Mouse (Mus musculus): ENCODE measurements around the gene Elovl7. TPM values are rescaled to one million over a fixed set of nuclear protein-coding genes. Genes with fewer than 3 reads are reported as not detected.

Gene Elovl7
- polyA plus RNA-seq, 1 experiment: 0.27 TPM

- Histone ChIP-seq H3K4me3 (ENCODE audit: insufficient read depth, low read length) (no peak overlapping the region), H3K27ac (ENCODE audit: insufficient read depth, low read depth, low read length) (no peak overlapping the region), H3K4me1 (ENCODE audit: control insufficient read depth, insufficient read depth, low read length) (no peaks in the 10 kb centered on the region)
- TF ChIP-seq CTCF (IDR thresholded peaks at IDR 0.05; ENCODE audit: low read depth, low read length): no peak
- TF ChIP-seq POLR2A (IDR thresholded peaks at IDR 0.05; ENCODE audit: borderline replicate concordance, low read depth, low read length): no peak
Measured at GRCm38 (mm10) chr13:108229634-108230330, 15.6 kb downstream of the Elovl7 start.

DNA sequence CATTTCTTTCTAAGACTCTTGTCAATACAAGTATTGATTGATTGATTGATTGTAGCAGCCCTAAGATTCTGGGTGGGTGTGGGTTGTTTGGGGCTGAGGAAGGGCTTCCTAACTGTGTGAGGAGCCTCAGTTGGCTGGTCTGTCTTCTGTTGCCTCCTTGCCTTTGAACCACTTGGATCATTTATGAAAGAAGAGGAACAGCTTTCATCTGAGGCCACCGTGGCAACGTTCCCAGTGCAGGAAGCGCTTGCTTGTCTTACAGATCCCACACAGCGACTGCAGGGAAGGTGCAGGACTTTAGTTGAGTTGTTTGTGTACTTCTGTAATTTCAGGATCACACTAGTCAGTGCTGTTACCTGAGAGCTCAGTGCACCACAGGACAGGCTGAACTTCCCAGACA is 25.8 kb downstream of the Elovl7 start:
- Histone ChIP-seq H3K27ac (ENCODE audit: insufficient read depth, low read depth, low read length) (no peak overlapping the region), H3K4me1 (ENCODE audit: control insufficient read depth, insufficient read depth, low read length) (no peaks in the 10 kb centered on the region), H3K4me3 (ENCODE audit: insufficient read depth, low read length) (no peak overlapping the region)
- no peak for TF ChIP-seq POLR2A (IDR thresholded peaks at IDR 0.05; ENCODE audit: borderline replicate concordance, low read depth, low read length)

- TF ChIP-seq POLR2A (IDR thresholded peaks at IDR 0.05; ENCODE audit: borderline replicate concordance, low read depth, low read length): no peak
- TF ChIP-seq CTCF (IDR thresholded peaks at IDR 0.05; ENCODE audit: low read depth, low read length): no peak
- Histone ChIP-seq H3K4me3 (ENCODE audit: insufficient read depth, low read length) (no peak overlapping the region), H3K27ac (ENCODE audit: insufficient read depth, low read depth, low read length) (no peak overlapping the region), H3K4me1 (ENCODE audit: control insufficient read depth, insufficient read depth, low read length) (no peaks in the 10 kb centered on the region)
Measured at GRCm38 (mm10) chr13:108241715-108242114, 27.5 kb downstream of the Elovl7 start.

GRCm38 (mm10) chr13:108245086-108245697 is 31.0 kb downstream of the Elovl7 start:
- no peaks in the 10 kb centered on the region for H3K4me1 ChIP-seq (ENCODE audit: control insufficient read depth, insufficient read depth, low read length)
- TF ChIP-seq CTCF (IDR thresholded peaks at IDR 0.05; ENCODE audit: low read depth, low read length): no peak
- TF ChIP-seq POLR2A (IDR thresholded peaks at IDR 0.05; ENCODE audit: borderline replicate concordance, low read depth, low read length): no peak

DNA sequence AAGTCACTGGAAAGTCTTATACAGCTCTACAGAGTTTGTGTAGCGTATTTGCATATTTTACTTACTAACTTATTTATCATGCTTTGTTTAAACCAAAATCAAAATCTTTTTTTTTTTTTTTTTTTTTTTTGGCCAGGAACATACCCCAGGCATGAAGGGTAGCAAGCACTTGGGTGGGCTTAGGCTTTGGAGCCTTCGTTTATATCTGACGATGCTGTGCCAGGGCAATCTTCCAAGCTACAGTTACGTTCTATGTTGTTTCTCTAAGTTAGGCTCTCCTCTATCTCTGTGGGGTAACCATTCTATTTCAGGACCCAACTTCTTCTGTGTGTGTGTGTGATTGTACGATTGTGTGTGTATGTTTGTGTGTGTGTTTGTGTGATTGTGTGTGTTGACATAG is 36.9 kb downstream of the Elovl7 start:
- TF ChIP-seq CTCF (IDR thresholded peaks at IDR 0.05; ENCODE audit: low read depth, low read length): no peak
- TF ChIP-seq POLR2A (IDR thresholded peaks at IDR 0.05; ENCODE audit: borderline replicate concordance, low read depth, low read length): no peak
- H3K4me1 ChIP-seq (ENCODE audit: control insufficient read depth, insufficient read depth, low read length): no peaks in the 10 kb centered on the region
- no peak overlapping the region for H3K27ac ChIP-seq (ENCODE audit: insufficient read depth, low read depth, low read length)
- no peak overlapping the region for H3K4me3 ChIP-seq (ENCODE audit: insufficient read depth, low read length)

More at GRCm38 (mm10) chr13:108245086-108245697, 31.0 kb downstream of the Elovl7 start:
- H3K27ac ChIP-seq (ENCODE audit: insufficient read depth, low read depth, low read length): no peak overlapping the region
- no peak overlapping the region for H3K4me3 ChIP-seq (ENCODE audit: insufficient read depth, low read length)

DNA sequence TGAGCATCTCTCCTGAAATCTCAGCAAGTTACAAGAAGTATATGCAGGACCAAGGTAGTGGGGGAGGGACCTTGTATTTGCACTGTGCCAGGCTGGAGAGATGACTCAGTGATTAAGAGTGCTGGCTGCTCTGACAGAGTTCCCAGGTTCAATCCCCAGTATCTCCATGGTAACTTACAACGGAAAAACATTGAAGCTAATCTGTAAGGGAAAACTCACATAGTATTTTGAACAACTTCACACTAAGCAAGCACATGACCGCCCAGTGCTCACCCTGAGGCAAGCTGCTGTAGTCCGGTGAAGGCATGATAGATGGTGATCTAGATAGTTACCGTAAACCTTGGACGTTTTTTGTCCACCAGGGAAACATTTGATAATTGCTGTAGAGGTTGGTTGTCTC is 39.8 kb downstream of the Elovl7 start:
- H3K4me1 ChIP-seq (ENCODE audit: control insufficient read depth, insufficient read depth, low read length): no peaks in the 10 kb centered on the region
- no peak for TF ChIP-seq CTCF (IDR thresholded peaks at IDR 0.05; ENCODE audit: low read depth, low read length)
- no peak for TF ChIP-seq POLR2A (IDR thresholded peaks at IDR 0.05; ENCODE audit: borderline replicate concordance, low read depth, low read length)
- H3K27ac ChIP-seq (ENCODE audit: insufficient read depth, low read depth, low read length): no peak overlapping the region
- H3K4me3 ChIP-seq (ENCODE audit: insufficient read depth, low read length): no peak overlapping the region

DNA sequence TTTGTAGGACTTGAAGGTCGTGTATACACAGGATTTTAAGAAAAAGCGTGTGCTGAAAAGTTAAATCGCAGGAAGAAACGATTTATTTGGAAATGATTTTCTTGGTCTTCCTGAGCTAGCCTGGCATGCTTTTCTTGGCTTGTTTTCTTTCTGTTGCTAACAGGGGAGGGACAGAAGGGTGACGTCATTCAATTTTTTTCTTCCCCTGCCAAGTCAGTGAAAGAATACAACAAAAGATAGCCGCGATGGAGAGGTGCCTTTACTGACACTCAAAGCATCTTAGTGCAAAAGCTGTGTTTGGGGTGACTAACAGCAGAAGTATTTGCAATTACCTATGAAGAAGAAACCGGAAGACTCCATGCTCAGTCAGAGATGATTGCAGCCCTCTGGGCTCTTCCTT is 48.8 kb downstream of the Elovl7 start:
- peaks cover 8% of the 10 kb centered on the region for H3K4me1 ChIP-seq (ENCODE audit: control insufficient read depth, insufficient read depth, low read length)
- TF ChIP-seq CTCF (IDR thresholded peaks at IDR 0.05; ENCODE audit: low read depth, low read length): no peak
- no peak for TF ChIP-seq POLR2A (IDR thresholded peaks at IDR 0.05; ENCODE audit: borderline replicate concordance, low read depth, low read length)
- no peak overlapping the region for H3K27ac ChIP-seq (ENCODE audit: insufficient read depth, low read depth, low read length)
- no peak overlapping the region for H3K4me3 ChIP-seq (ENCODE audit: insufficient read depth, low read length)

- no peak for TF ChIP-seq CTCF (IDR thresholded peaks at IDR 0.05; ENCODE audit: low read depth, low read length)
- no peak for TF ChIP-seq POLR2A (IDR thresholded peaks at IDR 0.05; ENCODE audit: borderline replicate concordance, low read depth, low read length)
- H3K4me1 ChIP-seq (ENCODE audit: control insufficient read depth, insufficient read depth, low read length): peaks cover 8% of the 10 kb centered on the region
- H3K4me3 ChIP-seq (ENCODE audit: insufficient read depth, low read length): no peak overlapping the region
- no peak overlapping the region for H3K27ac ChIP-seq (ENCODE audit: insufficient read depth, low read depth, low read length)
Measured at GRCm38 (mm10) chr13:108265394-108265793, 51.2 kb downstream of the Elovl7 start.

- no peak for TF ChIP-seq POLR2A (IDR thresholded peaks at IDR 0.05; ENCODE audit: borderline replicate concordance, low read depth, low read length)
- TF ChIP-seq CTCF (IDR thresholded peaks at IDR 0.05; ENCODE audit: low read depth, low read length): no peak
- peaks cover 8% of the 10 kb centered on the region for H3K4me1 ChIP-seq (ENCODE audit: control insufficient read depth, insufficient read depth, low read length)
- H3K4me3 ChIP-seq (ENCODE audit: insufficient read depth, low read length): no peak overlapping the region
- peak overlapping the region; percentile 21 for H3K27ac ChIP-seq (ENCODE audit: insufficient read depth, low read depth, low read length)
Measured at GRCm38 (mm10) chr13:108267841-108268634, 53.8 kb downstream of the Elovl7 start.

Data from bone marrow macrophage, adult 2 months (primary cell).